Mouse (Mus musculus) bone marrow, adult 2 months (tissue): ENCODE results near the gene Dnah7a. TPM values are rescaled to one million over a fixed set of nuclear protein-coding genes. Genes with fewer than 3 reads are reported as not detected.
"Not testable (repeated sequence)": the region's sequence is repeated elsewhere in the genome, so short reads cannot be mapped to it uniquely, and the experiment has no call there.

Source experiments
- H3K27ac ChIP-seq: fragments of 200-500 bp; 2 replicates; pipeline ENCODE4 v1.5.1; 2012; ENCODE audit warnings: low read depth, mild to moderate bottlenecking, control low read depth, inconsistent platforms, low read length; ENCODE audit not compliant: control insufficient read depth, poor library complexity, insufficient read depth
- H3K4me1 ChIP-seq: fragments of 200-500 bp; 2 replicates; pipeline ENCODE4 v1.6.1; 2011; ENCODE audit warnings: low read length; ENCODE audit not compliant: control insufficient read depth, insufficient read depth
- H3K4me3 ChIP-seq: fragments of 200-500 bp; replicated peaks from 2 replicates; pipeline ENCODE3; 2011; ENCODE audit warnings: mild to moderate bottlenecking, low read depth, low read length, control low read depth; ENCODE audit not compliant: control insufficient read depth
- CTCF ChIP-seq: fragments of 200-500 bp; IDR thresholded peaks from 2 replicates; pipeline ENCODE4 v1.5.1; 2011; ENCODE audit warnings: low read length, control low read depth; ENCODE audit not compliant: control insufficient read depth, insufficient read depth
- POLR2A ChIP-seq: fragments of 200-500 bp; IDR thresholded peaks from 2 replicates; pipeline ENCODE4 v1.6.1; 2011; ENCODE audit warnings: low read depth, mild to moderate bottlenecking, control low read depth, low read length, borderline replicate concordance; ENCODE audit not compliant: control insufficient read depth
- WGBS: fragments of 180-500 bp; shearing (Covaris S2); methylation state at CpG from one replicate; pipeline ENCODE4 v1.1.7; 2018; 5-methylcytosine and 5-hydroxymethylcytosine counted together
- polyA plus RNA-seq: library from polyadenylated mRNA; stranded (reverse); fragments of >200 nt; gene quantifications from 2 replicates; pipeline ENCODE4 v1.2.4, GENCODE M21; 2011; ENCODE audit warnings: low replicate concordance; ENCODE audit not compliant: missing spikeins, insufficient read depth, insufficient read length

Gene Dnah7a
- polyA plus RNA-seq = 0.25 TPM in 1 of 2 replicates, not detected in the other

GRCm38 (mm10) chr1:53706431-53707361 lies at the start of gene Dnah7a:
Gene Dnah7a (minus strand): TSS chr1:53706784.
- Histone ChIP-seq H3K27ac (no peak within 1 kb of the TSS), H3K4me1 (no peaks in the 10 kb centered on the region), H3K4me3 (peak within 1 kb of the TSS; percentile 3)
- TF ChIP-seq CTCF = no peak
- no peak for TF ChIP-seq POLR2A
- WGBS = 18% methylated on average over 42 of the region's 42 CpGs

GRCm38 (mm10) chr1:53753501-53753900 lies 46.9 kb upstream of the Dnah7a start:
- H3K4me3 ChIP-seq, H3K27ac ChIP-seq, H3K4me1 ChIP-seq: not testable (repeated sequence)
- 87% methylated on average over 2 of the region's 2 CpGs for WGBS

GRCm38 (mm10) chr1:53751144-53751543 lies 44.6 kb upstream of the Dnah7a start:
- no peak overlapping the region for H3K27ac ChIP-seq
- H3K4me3 ChIP-seq = no peak overlapping the region
- WGBS = 89% methylated on average over 1 of the region's 1 CpGs
- TF ChIP-seq CTCF (no peak), POLR2A (no peak)
- H3K4me1 ChIP-seq = no peaks in the 10 kb centered on the region

GRCm38 (mm10) chr1:53750697-53751096 lies 44.1 kb upstream of the Dnah7a start:
- WGBS = 93% methylated on average over 7 of the region's 7 CpGs
- not testable (repeated sequence) for H3K4me3 ChIP-seq, H3K27ac ChIP-seq, H3K4me1 ChIP-seq

GRCm38 (mm10) chr1:53749881-53750385 lies 43.3 kb upstream of the Dnah7a start:
- H3K27ac ChIP-seq, H3K4me3 ChIP-seq, H3K4me1 ChIP-seq: not testable (repeated sequence)
- 85% methylated on average over 1 of the region's 1 CpGs for WGBS

- no peaks in the 10 kb centered on the region for H3K4me1 ChIP-seq
- no peak overlapping the region for H3K4me3 ChIP-seq
- 57% methylated on average over 9 of the region's 11 CpGs for WGBS
- TF ChIP-seq CTCF = no peak
- no peak for TF ChIP-seq POLR2A
- no peak overlapping the region for H3K27ac ChIP-seq
Observed at GRCm38 (mm10) chr1:53748571-53748970, 42.0 kb upstream of the Dnah7a start.

- TF ChIP-seq CTCF (no peak), POLR2A (no peak)
- Histone ChIP-seq H3K4me3 (no peak overlapping the region), H3K4me1 (no peaks in the 10 kb centered on the region), H3K27ac (no peak overlapping the region)
- 72% methylated on average over 5 of the region's 5 CpGs for WGBS
Observed at GRCm38 (mm10) chr1:53746001-53746400, 39.4 kb upstream of the Dnah7a start.

- H3K27ac ChIP-seq = no peak overlapping the region
- TF ChIP-seq CTCF (no peak), POLR2A (no peak)
- no peaks in the 10 kb centered on the region for H3K4me1 ChIP-seq
- WGBS = 50% methylated on average over 3 of the region's 3 CpGs
- no peak overlapping the region for H3K4me3 ChIP-seq
Observed at GRCm38 (mm10) chr1:53741742-53742458, 35.3 kb upstream of the Dnah7a start.
